Mouse (Mus musculus) midbrain, embryonic 12.5 days (tissue): ENCODE results near the gene Gm43518. TPM values are rescaled to one million over a fixed set of nuclear protein-coding genes. Genes with fewer than 3 reads are reported as not detected.

Experiments used
- ATAC-seq: fragments of 200-750 bp; cut with Nextera tagmentation; 2 replicates; pipeline ENCODE4 v1.8.0; 2017; ENCODE audit warnings: low read depth, moderate TSS enrichment, moderate library complexity; ENCODE audit not compliant: low FRiP score
- H3K27ac ChIP-seq: fragments of 300-500 bp; sonication (generic); replicated peaks from 2 replicates; pipeline ENCODE4 v1.5.1; 2016; ENCODE audit warnings: mild to moderate bottlenecking
- H3K27me3 ChIP-seq: fragments of 300-500 bp; sonication (generic); 2 replicates; pipeline ENCODE4 v1.6.1; 2016; ENCODE audit warnings: mild to moderate bottlenecking
- H3K36me3 ChIP-seq: fragments of 300-500 bp; sonication (generic); 2 replicates; pipeline ENCODE4 v1.6.1; 2016
- H3K4me1 ChIP-seq: fragments of 300-500 bp; sonication (generic); 2 replicates; pipeline ENCODE4 v1.6.1; 2016
- H3K4me2 ChIP-seq: fragments of 300-500 bp; sonication (generic); replicated peaks from 2 replicates; pipeline ENCODE4 v1.6.1; 2016; ENCODE audit warnings: mild to moderate bottlenecking, moderate library complexity
- H3K4me3 ChIP-seq: fragments of 300-500 bp; sonication (generic); 2 replicates; pipeline ENCODE4 v1.5.1; 2016; ENCODE audit warnings: mild to moderate bottlenecking
- H3K9ac ChIP-seq: fragments of 300-500 bp; sonication (generic); replicated peaks from 2 replicates; pipeline ENCODE4 v1.6.1; 2016; ENCODE audit warnings: mild to moderate bottlenecking, moderate library complexity
- H3K9me3 ChIP-seq: fragments of 300-500 bp; sonication (generic); 2 replicates; pipeline ENCODE4 v1.6.1; 2016; ENCODE audit warnings: mild to moderate bottlenecking
- WGBS: fragments of 180-500 bp; shearing (Covaris S2); methylation state at CpG from one replicate; pipeline ENCODE4 v1.1.7; 2016; 5-methylcytosine and 5-hydroxymethylcytosine counted together
- polyA plus RNA-seq: library from polyadenylated mRNA; unstranded; fragments of >200 nt; fragmentation: Nextera tagmentation; extraction: Ambion mirVana; gene quantifications from 2 replicates; pipeline ENCODE4 v1.2.1, GENCODE M21; 2016

Gm43518 gene
- 1.8 and 3.4 TPM in 2 replicates for polyA plus RNA-seq

DNA sequence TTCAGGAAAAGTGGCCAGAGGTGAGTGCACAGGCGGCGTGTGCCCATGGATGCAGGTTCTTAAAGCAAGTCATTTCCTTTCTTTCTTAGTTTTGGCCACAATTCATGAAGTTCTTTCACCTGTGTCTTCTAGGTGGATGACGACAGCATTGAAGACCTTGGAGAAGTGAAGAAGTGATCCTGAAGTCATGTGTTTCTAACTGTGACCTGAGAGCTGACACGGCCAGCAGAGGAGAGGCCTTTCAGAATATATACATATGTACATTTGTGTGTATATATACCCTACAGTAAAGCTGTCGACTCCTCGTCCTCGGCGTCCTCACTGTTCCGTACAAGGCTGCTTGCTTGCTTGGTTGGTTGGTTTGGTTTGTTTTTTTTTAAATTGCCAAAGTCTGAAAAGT is at the start of gene Gm43518:
Gene Gm43518, plus strand, starts transcription at position 301 of the 400 bp plus-strand sequence.
- peaks cover 67% of the 10 kb centered on the region for H3K36me3 ChIP-seq
- no peak within 1 kb of the TSS for H3K4me3 ChIP-seq
- H3K9me3 ChIP-seq = no peaks in the 10 kb centered on the region
- H3K27me3 ChIP-seq = no peaks in the 10 kb centered on the region
- no peak for ATAC-seq
- H3K4me2 ChIP-seq = no peak within 1 kb of the TSS
- H3K27ac ChIP-seq = no peak within 1 kb of the TSS
- H3K9ac ChIP-seq = no peak within 1 kb of the TSS
- H3K4me1 ChIP-seq = peaks cover 4% of the 10 kb centered on the region
- WGBS = 98% methylated on average over 9 of the region's 9 CpGs

DNA sequence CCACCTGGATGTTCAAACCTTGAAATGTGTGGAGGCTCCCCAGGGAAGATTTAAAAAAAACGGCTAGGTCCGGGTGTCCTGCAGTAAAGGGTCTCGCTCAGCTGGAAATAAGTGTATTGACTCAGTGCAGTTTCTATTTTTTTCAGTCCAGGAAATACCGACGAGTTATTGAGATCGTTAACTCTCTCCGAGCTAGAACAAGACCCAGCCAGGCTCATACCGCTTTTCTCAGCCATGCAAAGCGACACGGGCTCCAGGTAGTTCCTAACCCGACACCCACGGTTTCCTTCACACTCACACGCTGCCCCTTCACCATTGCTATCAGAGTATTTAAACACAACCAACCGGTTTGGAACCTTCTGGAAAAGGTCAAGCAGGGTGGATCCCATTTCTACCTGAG is 49.2 kb upstream of the Gm43518 start:
- Histone ChIP-seq H3K4me1 (no peaks in the 10 kb centered on the region), H3K27ac (no peak overlapping the region), H3K9me3 (no peaks in the 10 kb centered on the region), H3K9ac (no peak overlapping the region), H3K4me3 (no peak overlapping the region), H3K36me3 (no peaks in the 10 kb centered on the region), H3K4me2 (no peak overlapping the region), H3K27me3 (no peaks in the 10 kb centered on the region)
- no peak for ATAC-seq
- 81% methylated on average over 14 of the region's 14 CpGs for WGBS

DNA sequence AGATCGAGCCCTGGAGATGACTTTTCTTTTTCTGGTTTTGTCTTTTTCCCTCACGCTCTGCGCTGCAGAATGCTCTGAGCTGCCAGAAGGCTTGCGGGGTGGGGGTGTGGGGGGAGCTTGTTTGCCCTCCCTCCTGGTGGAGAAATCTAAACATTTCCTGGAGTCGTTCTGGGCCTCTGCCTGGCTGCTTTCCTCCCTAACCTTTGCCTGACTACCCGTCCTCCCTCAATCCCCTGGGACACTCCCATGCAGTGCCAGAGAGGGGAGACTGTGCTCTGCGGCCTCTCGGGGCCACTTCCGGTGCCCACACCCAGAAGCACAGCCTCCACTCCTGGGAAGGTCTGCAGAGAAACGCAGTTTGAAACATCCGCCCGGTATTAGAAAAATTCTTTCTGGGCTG is 47.3 kb upstream of the Gm43518 start, which contains the start of gene Hcar1:
Gene Hcar1, minus strand, starts transcription at position 93 of the 400 bp plus-strand sequence.
- WGBS = 72% methylated on average over 12 of the region's 12 CpGs
- Histone ChIP-seq H3K36me3 (no peaks in the 10 kb centered on the region), H3K9ac (no peak within 1 kb of the TSS), H3K4me1 (no peaks in the 10 kb centered on the region), H3K9me3 (no peaks in the 10 kb centered on the region), H3K27me3 (no peaks in the 10 kb centered on the region), H3K4me2 (no peak within 1 kb of the TSS), H3K4me3 (no peak within 1 kb of the TSS), H3K27ac (no peak within 1 kb of the TSS)
- no peak for ATAC-seq

DNA sequence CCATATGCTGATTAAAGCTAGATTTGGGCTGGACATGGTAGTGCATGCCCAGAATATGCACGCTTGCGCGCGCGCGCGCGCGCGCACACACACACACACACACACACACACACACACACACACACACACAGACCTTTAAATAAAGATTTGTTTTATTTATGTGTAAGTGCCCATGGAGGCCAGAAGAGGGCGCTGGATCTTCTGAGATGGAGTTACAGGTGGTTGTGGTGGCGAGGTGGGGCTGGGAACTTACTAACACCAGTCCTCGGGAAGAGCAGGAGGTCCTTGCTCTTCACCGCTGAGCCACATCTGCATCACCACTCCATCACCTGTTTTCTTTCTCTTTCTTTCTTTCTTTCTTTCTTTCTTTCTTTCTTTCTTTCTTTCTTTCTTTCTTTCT is 46.4 kb upstream of the Gm43518 start:
- H3K9ac ChIP-seq = no peak overlapping the region
- WGBS = 83% methylated on average over 14 of the region's 14 CpGs
- no peak for ATAC-seq

GRCm38 (mm10) chr5:123883891-123884290 is 43.3 kb upstream of the Gm43518 start:
- Histone ChIP-seq H3K9ac (no peak overlapping the region), H3K9me3 (no peaks in the 10 kb centered on the region), H3K4me1 (no peaks in the 10 kb centered on the region), H3K4me2 (no peak overlapping the region), H3K27me3 (no peaks in the 10 kb centered on the region), H3K27ac (no peak overlapping the region), H3K36me3 (no peaks in the 10 kb centered on the region), H3K4me3 (no peak overlapping the region)
- WGBS = 85% methylated on average over 7 of the region's 7 CpGs
- no peak for ATAC-seq

More for the DNA sequence above, 46.4 kb upstream of the Gm43518 start:
- no peak overlapping the region for H3K4me3 ChIP-seq
- H3K27ac ChIP-seq = no peak overlapping the region
- H3K9me3 ChIP-seq = no peaks in the 10 kb centered on the region
- no peaks in the 10 kb centered on the region for H3K36me3 ChIP-seq
- H3K4me1 ChIP-seq = no peaks in the 10 kb centered on the region
- no peaks in the 10 kb centered on the region for H3K27me3 ChIP-seq
- H3K4me2 ChIP-seq = no peak overlapping the region

- Histone ChIP-seq H3K9ac (no peak overlapping the region), H3K9me3 (no peaks in the 10 kb centered on the region), H3K4me2 (no peak overlapping the region), H3K36me3 (no peaks in the 10 kb centered on the region), H3K27ac (no peak overlapping the region), H3K4me1 (no peaks in the 10 kb centered on the region), H3K27me3 (no peaks in the 10 kb centered on the region), H3K4me3 (no peak overlapping the region)
- 82% methylated on average over 10 of the region's 10 CpGs for WGBS
- no peak for ATAC-seq
Measured at GRCm38 (mm10) chr5:123884332-123884731, 42.9 kb upstream of the Gm43518 start.

- Histone ChIP-seq H3K4me2 (no peak overlapping the region), H3K27ac (no peak overlapping the region), H3K9ac (no peak overlapping the region), H3K4me3 (no peak overlapping the region), H3K9me3 (no peaks in the 10 kb centered on the region), H3K4me1 (no peaks in the 10 kb centered on the region), H3K27me3 (no peaks in the 10 kb centered on the region), H3K36me3 (no peaks in the 10 kb centered on the region)
- WGBS = 81% methylated on average over 3 of the region's 3 CpGs
- no peak for ATAC-seq
Measured at GRCm38 (mm10) chr5:123886365-123886764, 40.9 kb upstream of the Gm43518 start.

- H3K9ac ChIP-seq = no peak overlapping the region
- H3K4me1 ChIP-seq = no peaks in the 10 kb centered on the region
- H3K4me2 ChIP-seq = no peak overlapping the region
- no peaks in the 10 kb centered on the region for H3K9me3 ChIP-seq
- no peak for ATAC-seq
- H3K27me3 ChIP-seq = no peaks in the 10 kb centered on the region
- no peaks in the 10 kb centered on the region for H3K36me3 ChIP-seq
- no peak overlapping the region for H3K4me3 ChIP-seq
- WGBS = 71% methylated on average over 2 of the region's 2 CpGs
- H3K27ac ChIP-seq = no peak overlapping the region
Measured at GRCm38 (mm10) chr5:123890312-123890711, 36.9 kb upstream of the Gm43518 start.

- no peak overlapping the region for H3K4me2 ChIP-seq
Measured at GRCm38 (mm10) chr5:123890987-123891386, 36.2 kb upstream of the Gm43518 start.

DNA sequence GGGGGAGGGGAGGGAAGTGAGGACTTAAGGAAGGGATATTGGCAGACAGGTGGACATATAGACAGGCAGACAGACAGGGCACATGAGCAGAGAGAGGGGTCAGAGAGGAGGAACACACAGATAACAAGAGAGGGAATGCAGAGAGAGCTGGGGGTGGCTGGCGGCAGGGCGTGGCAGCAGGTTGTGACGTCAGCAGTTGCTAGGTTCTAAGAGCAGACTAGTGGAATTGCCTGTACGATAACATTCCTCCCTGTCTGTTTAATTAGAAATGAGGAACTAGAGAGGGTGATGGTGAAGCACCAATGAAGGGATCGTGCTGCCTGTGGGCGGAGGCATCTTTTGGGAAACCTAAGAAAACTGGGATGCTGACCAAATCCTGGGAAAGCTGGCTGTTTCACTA is 35.5 kb upstream of the Gm43518 start:
- Histone ChIP-seq H3K27ac (no peak overlapping the region), H3K9me3 (no peaks in the 10 kb centered on the region), H3K4me2 (no peak overlapping the region), H3K4me1 (no peaks in the 10 kb centered on the region), H3K36me3 (no peaks in the 10 kb centered on the region), H3K9ac (no peak overlapping the region), H3K4me3 (no peak overlapping the region), H3K27me3 (no peaks in the 10 kb centered on the region)
- ATAC-seq = no peak
- 40% methylated on average over 6 of the region's 6 CpGs for WGBS

More at GRCm38 (mm10) chr5:123890987-123891386, 36.2 kb upstream of the Gm43518 start:
- 78% methylated on average over 5 of the region's 5 CpGs for WGBS
- Histone ChIP-seq H3K27ac (no peak overlapping the region), H3K36me3 (no peaks in the 10 kb centered on the region), H3K4me1 (no peaks in the 10 kb centered on the region), H3K27me3 (no peaks in the 10 kb centered on the region), H3K4me3 (no peak overlapping the region), H3K9ac (no peak overlapping the region), H3K9me3 (no peaks in the 10 kb centered on the region)
- no peak for ATAC-seq

DNA sequence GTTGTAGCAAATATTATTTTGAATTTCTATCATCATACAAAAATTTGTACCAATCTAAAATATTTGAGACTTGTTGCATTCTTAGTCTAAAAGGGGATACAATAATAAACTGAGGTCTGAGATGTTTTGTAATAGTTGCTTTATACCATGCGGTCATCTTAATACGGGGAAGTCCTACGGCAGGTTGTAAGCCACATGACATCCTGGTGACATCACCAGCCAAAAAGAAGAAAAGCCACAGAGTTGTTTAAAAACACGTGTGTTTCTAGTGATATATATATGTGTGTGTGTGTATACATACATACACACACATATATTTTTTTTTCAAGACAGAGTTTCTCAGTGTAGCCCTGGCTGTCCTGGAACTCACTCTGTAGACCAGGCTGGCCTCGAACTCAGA is 33.7 kb upstream of the Gm43518 start:
- H3K27ac ChIP-seq = no peak overlapping the region
- H3K4me2 ChIP-seq = no peak overlapping the region
- no peaks in the 10 kb centered on the region for H3K36me3 ChIP-seq
- no peaks in the 10 kb centered on the region for H3K4me1 ChIP-seq
- ATAC-seq = no peak
- no peak overlapping the region for H3K4me3 ChIP-seq
- no peaks in the 10 kb centered on the region for H3K27me3 ChIP-seq
- WGBS = 89% methylated on average over 5 of the region's 5 CpGs
- H3K9ac ChIP-seq = no peak overlapping the region
- H3K9me3 ChIP-seq = no peaks in the 10 kb centered on the region

DNA sequence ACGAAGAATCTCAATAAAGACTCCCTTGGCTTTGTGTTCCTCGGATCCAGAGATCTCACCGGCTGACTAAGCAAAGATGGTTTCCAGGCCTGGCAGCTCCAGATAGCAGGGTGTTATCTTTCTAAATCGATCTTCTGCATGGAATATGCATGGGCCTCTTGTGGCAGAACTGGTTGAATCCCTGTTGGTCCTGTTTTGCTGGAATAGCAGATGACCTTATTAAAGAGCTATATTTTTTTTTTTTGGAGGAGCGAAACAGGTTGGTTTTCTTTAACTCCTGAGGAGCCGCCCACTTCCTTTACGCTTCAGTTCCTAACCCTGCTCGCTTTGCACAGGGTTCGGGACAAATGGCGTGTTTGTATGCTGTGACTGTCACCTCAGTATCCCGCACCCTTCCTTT is 30.8 kb upstream of the Gm43518 start:
- Histone ChIP-seq H3K36me3 (no peaks in the 10 kb centered on the region), H3K4me2 (no peak overlapping the region), H3K4me1 (no peaks in the 10 kb centered on the region), H3K9ac (no peak overlapping the region), H3K27me3 (no peaks in the 10 kb centered on the region), H3K9me3 (no peaks in the 10 kb centered on the region), H3K27ac (no peak overlapping the region), H3K4me3 (no peak overlapping the region)
- no peak for ATAC-seq
- WGBS = 87% methylated on average over 11 of the region's 11 CpGs

DNA sequence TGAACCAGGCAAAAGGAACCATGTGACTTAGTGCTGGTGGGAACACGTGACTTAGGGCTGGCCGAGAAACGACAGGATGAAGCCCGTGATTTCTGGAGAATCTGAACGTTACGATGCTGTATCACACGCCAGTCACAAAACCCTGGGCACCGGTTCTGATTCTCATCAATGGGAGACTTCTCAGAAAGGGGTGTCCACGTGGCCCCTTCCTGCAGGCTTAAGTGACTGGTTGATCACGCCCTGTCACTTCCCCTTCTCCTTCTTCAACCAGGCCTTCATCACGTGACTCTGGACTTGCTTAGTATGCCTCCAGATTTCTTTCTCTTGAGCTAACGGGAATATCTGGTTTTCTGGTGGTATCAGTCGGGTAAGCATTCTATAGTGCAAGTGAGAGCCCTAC is 29.9 kb upstream of the Gm43518 start:
- Histone ChIP-seq H3K36me3 (no peaks in the 10 kb centered on the region), H3K4me1 (no peaks in the 10 kb centered on the region), H3K4me3 (no peak overlapping the region), H3K4me2 (no peak overlapping the region), H3K9ac (no peak overlapping the region), H3K27me3 (no peaks in the 10 kb centered on the region), H3K27ac (no peak overlapping the region), H3K9me3 (no peaks in the 10 kb centered on the region)
- 84% methylated on average over 13 of the region's 13 CpGs for WGBS
- ATAC-seq = no peak
